Mouse (Mus musculus): Measurements from ENCODE around the gene Galnt13. TPM values are rescaled to one million over a fixed set of nuclear protein-coding genes. Genes with fewer than 3 reads are reported as not detected.
A peak's percentile ranks its signal among the peaks of the same experiment; 100 is the strongest.

The Galnt13 gene
- polyA plus RNA-seq, 1 experiment from 2014 or later, result 1.6 TPM

DNA sequence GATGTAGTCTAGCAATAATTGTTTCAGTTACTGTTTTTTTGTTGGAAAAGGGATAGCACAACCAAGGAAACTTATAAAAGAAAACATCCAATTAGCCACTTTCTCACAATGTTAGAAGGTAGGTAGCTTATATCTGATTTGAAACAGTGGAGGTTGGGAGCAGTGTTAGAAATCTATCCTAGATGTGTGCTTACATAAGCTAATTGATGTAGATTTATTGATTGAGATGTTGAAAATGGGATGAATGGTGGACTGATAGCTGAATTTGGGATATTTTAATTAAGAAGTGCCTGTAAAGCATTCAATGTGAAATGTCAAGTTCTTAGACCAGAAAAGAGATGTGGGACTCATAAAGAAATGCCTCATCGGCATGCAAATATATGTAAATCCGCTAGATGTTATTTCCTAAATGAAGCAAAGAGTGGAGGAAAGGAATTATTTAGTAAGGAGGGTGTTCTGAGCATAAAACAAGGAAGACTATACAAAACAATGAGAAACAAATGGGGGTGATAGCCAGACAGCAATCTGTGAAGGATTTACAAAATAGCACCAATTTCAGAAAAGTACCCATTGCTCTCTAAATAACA lies 377.6 kb downstream of the Galnt13 start:
- no peak overlapping the region for H3K4me2 ChIP-seq (ENCODE audit: low read depth, low read length)
- DNase-seq (ENCODE audit: low spot score), result no peak
- H3K27me3 ChIP-seq (replicated peaks; ENCODE audit: control insufficient read depth, insufficient read depth, low read length), result no peaks in the 10 kb centered on the region
- no peak overlapping the region for H3K4me3 ChIP-seq (ENCODE audit: low read depth, low read length)
- H3K9me3 ChIP-seq (ENCODE audit: control insufficient read depth, low read length), result no peaks in the 10 kb centered on the region
- H3K4me1 ChIP-seq (ENCODE audit: control insufficient read depth, insufficient read depth, low read length), result no peaks in the 10 kb centered on the region
- no peak overlapping the region for H3K27ac ChIP-seq (replicated peaks; ENCODE audit: low read depth, low read length)
- WGBS, result 84% methylated on average over 2 of the region's 2 CpGs
- no peak for ATAC-seq (ENCODE audit: low read depth)
- no peaks in the 10 kb centered on the region for H3K36me3 ChIP-seq (ENCODE audit: control insufficient read depth, insufficient read depth, low read length)
- H3K9ac ChIP-seq (ENCODE audit: low read depth, low read length), result no peak overlapping the region

GRCm38 (mm10) chr2:54841245-54841644 lies 405.1 kb downstream of the Galnt13 start:
- no peak overlapping the region for H3K9ac ChIP-seq (ENCODE audit: low read depth, low read length)
- WGBS, result 16% methylated on average over 1 of the region's 1 CpGs
- no peaks in the 10 kb centered on the region for H3K4me1 ChIP-seq (ENCODE audit: control insufficient read depth, insufficient read depth, low read length)
- no peak overlapping the region for H3K4me3 ChIP-seq (ENCODE audit: low read depth, low read length)
- no peaks in the 10 kb centered on the region for H3K36me3 ChIP-seq (ENCODE audit: control insufficient read depth, insufficient read depth, low read length)
- H3K27ac ChIP-seq (replicated peaks; ENCODE audit: low read depth, low read length), result no peak overlapping the region
- ATAC-seq (ENCODE audit: low read depth) (no peak), DNase-seq (ENCODE audit: low spot score) (peak; percentile 1)
- H3K9me3 ChIP-seq (ENCODE audit: control insufficient read depth, low read length), result no peaks in the 10 kb centered on the region
- H3K27me3 ChIP-seq (replicated peaks; ENCODE audit: control insufficient read depth, insufficient read depth, low read length), result no peaks in the 10 kb centered on the region
- no peak overlapping the region for H3K4me2 ChIP-seq (ENCODE audit: low read depth, low read length)

- 72% methylated on average over 7 of the region's 7 CpGs for WGBS
- H3K4me2 ChIP-seq (ENCODE audit: low read depth, low read length), result no peak overlapping the region
Measured at GRCm38 (mm10) chr2:54906282-54907060, 470.4 kb downstream of the Galnt13 start.

DNA sequence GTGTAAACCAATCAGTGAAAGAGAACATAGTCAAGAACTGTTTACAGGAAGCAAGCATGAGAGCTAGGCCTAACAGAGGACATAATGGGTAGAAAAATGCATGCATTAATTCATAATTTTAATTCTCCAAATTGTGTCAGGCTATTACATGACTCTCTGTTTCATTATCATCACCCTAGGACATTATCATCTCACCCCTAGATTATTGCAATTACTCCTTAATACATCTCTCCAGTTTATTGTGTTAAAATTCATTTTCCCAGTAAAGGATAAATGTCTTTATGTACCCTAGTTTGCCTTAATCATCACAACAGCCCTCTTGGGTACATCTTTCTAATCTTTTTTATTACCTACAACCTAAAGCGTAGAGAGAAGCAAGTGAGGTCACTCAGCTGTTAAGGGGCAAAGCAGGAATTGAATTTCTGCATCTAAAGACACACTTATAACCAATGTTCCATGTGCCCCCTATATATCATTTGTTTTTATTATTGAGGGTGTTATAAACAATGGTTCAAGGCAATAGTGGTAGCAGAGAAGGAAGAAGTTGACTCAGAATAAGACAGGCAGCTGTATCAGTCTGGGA lies 479.1 kb downstream of the Galnt13 start:
- DNase-seq (ENCODE audit: low spot score) (no peak), ATAC-seq (ENCODE audit: low read depth) (no peak)
- Histone ChIP-seq H3K27me3 (replicated peaks; ENCODE audit: control insufficient read depth, insufficient read depth, low read length) (no peaks in the 10 kb centered on the region), H3K4me1 (ENCODE audit: control insufficient read depth, insufficient read depth, low read length) (no peaks in the 10 kb centered on the region), H3K27ac (replicated peaks; ENCODE audit: low read depth, low read length) (no peak overlapping the region), H3K4me3 (ENCODE audit: low read depth, low read length) (no peak overlapping the region), H3K36me3 (ENCODE audit: control insufficient read depth, insufficient read depth, low read length) (no peaks in the 10 kb centered on the region), H3K9ac (ENCODE audit: low read depth, low read length) (no peak overlapping the region), H3K4me2 (ENCODE audit: low read depth, low read length) (no peak overlapping the region), H3K9me3 (ENCODE audit: control insufficient read depth, low read length) (no peaks in the 10 kb centered on the region)
- WGBS, result 86% methylated on average over 1 of the region's 1 CpGs

More at GRCm38 (mm10) chr2:54906282-54907060, 470.4 kb downstream of the Galnt13 start:
- no peaks in the 10 kb centered on the region for H3K9me3 ChIP-seq (ENCODE audit: control insufficient read depth, low read length)
- no peaks in the 10 kb centered on the region for H3K4me1 ChIP-seq (ENCODE audit: control insufficient read depth, insufficient read depth, low read length)
- no peaks in the 10 kb centered on the region for H3K36me3 ChIP-seq (ENCODE audit: control insufficient read depth, insufficient read depth, low read length)
- ATAC-seq (ENCODE audit: low read depth) (no peak), DNase-seq (ENCODE audit: low spot score) (no peak)
- H3K4me3 ChIP-seq (ENCODE audit: low read depth, low read length), result no peak overlapping the region
- no peak overlapping the region for H3K27ac ChIP-seq (replicated peaks; ENCODE audit: low read depth, low read length)
- no peaks in the 10 kb centered on the region for H3K27me3 ChIP-seq (replicated peaks; ENCODE audit: control insufficient read depth, insufficient read depth, low read length)
- H3K9ac ChIP-seq (ENCODE audit: low read depth, low read length), result no peak overlapping the region

GRCm38 (mm10) chr2:54936369-54936768 lies 500.3 kb downstream of the Galnt13 start:
- H3K4me1 ChIP-seq (ENCODE audit: control insufficient read depth, insufficient read depth, low read length), result no peaks in the 10 kb centered on the region
- no peak overlapping the region for H3K9ac ChIP-seq (ENCODE audit: low read depth, low read length)
- H3K27ac ChIP-seq (replicated peaks; ENCODE audit: low read depth, low read length), result no peak overlapping the region
- no peaks in the 10 kb centered on the region for H3K27me3 ChIP-seq (replicated peaks; ENCODE audit: control insufficient read depth, insufficient read depth, low read length)
- ATAC-seq (ENCODE audit: low read depth), result no peak
- no peak overlapping the region for H3K4me2 ChIP-seq (ENCODE audit: low read depth, low read length)
- no peak overlapping the region for H3K4me3 ChIP-seq (ENCODE audit: low read depth, low read length)
- no peaks in the 10 kb centered on the region for H3K9me3 ChIP-seq (ENCODE audit: control insufficient read depth, low read length)
- 84% methylated on average over 3 of the region's 3 CpGs for WGBS
- DNase-seq (ENCODE audit: low spot score), result no peak
- H3K36me3 ChIP-seq (ENCODE audit: control insufficient read depth, insufficient read depth, low read length), result no peaks in the 10 kb centered on the region

GRCm38 (mm10) chr2:54937306-54937705 lies 501.2 kb downstream of the Galnt13 start:
- H3K27ac ChIP-seq (replicated peaks; ENCODE audit: low read depth, low read length), result no peak overlapping the region
- H3K36me3 ChIP-seq (ENCODE audit: control insufficient read depth, insufficient read depth, low read length), result no peaks in the 10 kb centered on the region
- ATAC-seq (ENCODE audit: low read depth) (no peak), DNase-seq (ENCODE audit: low spot score) (no peak)
- no peaks in the 10 kb centered on the region for H3K27me3 ChIP-seq (replicated peaks; ENCODE audit: control insufficient read depth, insufficient read depth, low read length)
- no peak overlapping the region for H3K9ac ChIP-seq (ENCODE audit: low read depth, low read length)
- H3K9me3 ChIP-seq (ENCODE audit: control insufficient read depth, low read length), result no peaks in the 10 kb centered on the region
- H3K4me1 ChIP-seq (ENCODE audit: control insufficient read depth, insufficient read depth, low read length), result no peaks in the 10 kb centered on the region
- no peak overlapping the region for H3K4me2 ChIP-seq (ENCODE audit: low read depth, low read length)
- no peak overlapping the region for H3K4me3 ChIP-seq (ENCODE audit: low read depth, low read length)

DNA sequence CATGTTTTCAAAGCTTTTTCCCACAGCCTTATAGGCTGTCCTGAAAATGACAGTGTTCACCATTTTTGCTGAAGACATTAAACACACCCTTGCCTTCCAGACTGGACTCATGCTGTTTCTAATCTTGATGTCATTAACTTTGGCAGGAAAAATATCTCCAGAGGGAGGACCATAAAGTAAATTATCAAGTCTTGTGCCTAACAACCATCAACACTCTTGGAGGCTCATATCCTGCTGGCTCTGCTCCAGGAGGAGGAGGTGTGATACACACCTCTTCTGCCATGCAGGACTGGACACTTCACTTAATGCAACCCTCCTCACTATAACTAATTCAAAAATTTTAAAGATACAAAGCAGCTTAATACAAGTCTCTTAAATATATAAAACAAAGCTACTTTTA lies 502.0 kb downstream of the Galnt13 start:
- Histone ChIP-seq H3K4me2 (ENCODE audit: low read depth, low read length) (no peak overlapping the region), H3K9ac (ENCODE audit: low read depth, low read length) (no peak overlapping the region), H3K27ac (replicated peaks; ENCODE audit: low read depth, low read length) (no peak overlapping the region), H3K4me3 (ENCODE audit: low read depth, low read length) (no peak overlapping the region), H3K27me3 (replicated peaks; ENCODE audit: control insufficient read depth, insufficient read depth, low read length) (no peaks in the 10 kb centered on the region), H3K36me3 (ENCODE audit: control insufficient read depth, insufficient read depth, low read length) (no peaks in the 10 kb centered on the region), H3K9me3 (ENCODE audit: control insufficient read depth, low read length) (no peaks in the 10 kb centered on the region), H3K4me1 (ENCODE audit: control insufficient read depth, insufficient read depth, low read length) (no peaks in the 10 kb centered on the region)
- ATAC-seq (ENCODE audit: low read depth) (no peak), DNase-seq (ENCODE audit: low spot score) (no peak)

- Histone ChIP-seq H3K9ac (ENCODE audit: low read depth, low read length) (no peak overlapping the region), H3K27me3 (replicated peaks; ENCODE audit: control insufficient read depth, insufficient read depth, low read length) (no peaks in the 10 kb centered on the region), H3K4me2 (ENCODE audit: low read depth, low read length) (no peak overlapping the region), H3K9me3 (ENCODE audit: control insufficient read depth, low read length) (no peaks in the 10 kb centered on the region), H3K4me3 (ENCODE audit: low read depth, low read length) (no peak overlapping the region), H3K36me3 (ENCODE audit: control insufficient read depth, insufficient read depth, low read length) (no peaks in the 10 kb centered on the region), H3K27ac (replicated peaks; ENCODE audit: low read depth, low read length) (no peak overlapping the region), H3K4me1 (ENCODE audit: control insufficient read depth, insufficient read depth, low read length) (no peaks in the 10 kb centered on the region)
- 89% methylated on average over 1 of the region's 1 CpGs for WGBS
- DNase-seq (ENCODE audit: low spot score), result no peak
- no peak for ATAC-seq (ENCODE audit: low read depth)
Measured at GRCm38 (mm10) chr2:54943386-54943785, 507.3 kb downstream of the Galnt13 start.

DNA sequence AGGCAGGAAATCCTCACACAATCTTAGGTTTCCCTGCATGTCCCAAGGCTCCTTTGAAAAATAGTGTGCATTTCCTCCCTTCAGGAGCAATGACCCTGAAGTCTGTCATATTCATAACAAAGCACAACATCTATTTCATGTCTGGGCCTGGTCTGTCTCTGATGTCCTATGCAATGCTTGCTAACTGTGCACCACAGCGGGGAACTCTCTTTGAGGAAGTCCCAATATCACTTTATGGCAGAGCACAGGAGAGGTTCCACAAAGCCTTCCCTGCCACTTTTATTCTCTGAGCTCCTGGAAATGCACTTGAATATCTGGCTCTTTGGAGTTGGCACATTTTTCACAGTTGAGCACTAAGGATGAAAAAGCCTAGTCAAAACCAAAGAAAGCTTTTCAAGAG lies 547.7 kb downstream of the Galnt13 start:
- Histone ChIP-seq H3K36me3 (ENCODE audit: control insufficient read depth, insufficient read depth, low read length) (no peaks in the 10 kb centered on the region), H3K4me2 (ENCODE audit: low read depth, low read length) (no peak overlapping the region), H3K27ac (replicated peaks; ENCODE audit: low read depth, low read length) (no peak overlapping the region), H3K4me1 (ENCODE audit: control insufficient read depth, insufficient read depth, low read length) (no peaks in the 10 kb centered on the region), H3K9me3 (ENCODE audit: control insufficient read depth, low read length) (no peaks in the 10 kb centered on the region), H3K27me3 (replicated peaks; ENCODE audit: control insufficient read depth, insufficient read depth, low read length) (no peaks in the 10 kb centered on the region), H3K9ac (ENCODE audit: low read depth, low read length) (no peak overlapping the region), H3K4me3 (ENCODE audit: low read depth, low read length) (no peak overlapping the region)
- no peak for DNase-seq (ENCODE audit: low spot score)
- ATAC-seq (ENCODE audit: low read depth), result no peak
- 72% methylated on average over 1 of the region's 1 CpGs for WGBS
